18 mouse cellular contexts compared by ENCODE assay signal in the genomic region with DNA sequence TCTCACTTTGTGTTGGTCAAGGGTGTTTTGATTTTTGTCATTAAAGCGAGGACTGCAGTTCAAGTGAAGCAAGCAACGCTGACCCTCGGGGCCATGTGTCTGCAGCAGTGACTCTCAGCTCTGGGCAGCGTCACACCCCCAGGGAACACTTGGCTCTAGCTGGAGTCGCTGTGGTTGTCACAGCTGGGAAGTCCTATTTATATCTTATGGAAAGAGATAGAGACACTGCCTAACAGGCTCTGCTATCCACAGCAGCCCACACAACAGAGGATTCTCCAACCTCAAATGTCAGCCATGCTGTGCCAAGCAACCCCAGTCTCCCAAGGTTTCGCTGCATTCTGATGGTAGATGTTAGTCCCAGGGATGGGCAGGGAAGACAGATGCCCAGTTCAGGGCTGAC.
DNase-seq lines count a peak whose midpoint lies in the region; ATAC-seq and TF ChIP-seq lines count a peak whose summit lies in the region.
"Had no signal": no experiment of that assay in that cellular context is flagged by ENCODE, and none has a peak within 500 bp of the region (broad histone marks: within the 10 kb centered on the region; RNA-seq: fewer than 3 reads in every experiment).

No protein-coding gene starts in this region.

- no peak overlapping the region for H3K4me3 ChIP-seq in gastrocnemius, adult 2 months
- no peak overlapping the region for H3K4me3 ChIP-seq in lung, adult 2 months (replicated peaks; ENCODE audit: extremely low read depth, low read depth, low read length)
- no peak overlapping the region for H3K4me3 ChIP-seq in heart, embryonic 11.5 days (ENCODE audit: low read depth, low read length)
- H3K4me3 ChIP-seq: forebrain, embryonic 15.5 days; hindbrain, embryonic 15.5 days; lung, embryonic 15.5 days; neural tube, embryonic 13.5 days; stomach, embryonic 15.5 days had no signal

- H3K36me3 ChIP-seq in heart, embryonic 11.5 days (ENCODE audit: control insufficient read depth, insufficient read depth, low read length), result no peaks in the 10 kb centered on the region
- H3K36me3 ChIP-seq: forebrain, embryonic 15.5 days; hindbrain, embryonic 15.5 days; lung, embryonic 15.5 days; neural tube, embryonic 13.5 days; stomach, embryonic 15.5 days had no signal

- no peaks in the 10 kb centered on the region for H3K4me1 ChIP-seq in lung, adult 2 months (ENCODE audit: control insufficient read depth, insufficient read depth, low read length)
- H3K4me1 ChIP-seq in heart, embryonic 11.5 days (ENCODE audit: control insufficient read depth, insufficient read depth, low read length), result peaks cover 3% of the 10 kb centered on the region
- H3K4me1 ChIP-seq: forebrain, embryonic 15.5 days; lung, embryonic 15.5 days; stomach, embryonic 15.5 days had no signal

- no peak overlapping the region for H3K27ac ChIP-seq in gastrocnemius, adult 2 months
- H3K27ac ChIP-seq in heart, embryonic 11.5 days (ENCODE audit: low read depth, low read length), result peak overlapping the region; percentile 67
- H3K27ac ChIP-seq: forebrain, embryonic 15.5 days; hindbrain, embryonic 15.5 days; lung, embryonic 15.5 days; neural tube, embryonic 13.5 days; stomach, embryonic 15.5 days had no signal

- intact Hi-C loops in gastrocnemius, adult 2 months (cut with DNase I), result loop anchor here (10.0 kb wide), 1 partner anchor 125 kb away; a partner anchor contains a TSS

- no peak overlapping the region; the same call in 1 of the 2 replicates for H3K4me2 ChIP-seq in heart, embryonic 11.5 days
- H3K4me2 ChIP-seq: forebrain, embryonic 15.5 days; hindbrain, embryonic 15.5 days; lung, embryonic 15.5 days; neural tube, embryonic 13.5 days; stomach, embryonic 15.5 days had no signal

- 73% methylated on average over 6 of the region's 6 CpGs for WGBS in lung, adult 2 months
- 43% methylated on average over 6 of the region's 6 CpGs for WGBS in heart, embryonic 11.5 days (ENCODE audit: insufficient replicate concordance)

- no peak for TF ChIP-seq POLR2A in lung, adult 2 months (IDR thresholded peaks at IDR 0.05; ENCODE audit: borderline replicate concordance, extremely low read depth, low read depth, low read length)

- ATAC-seq in heart, embryonic 11.5 days (replicated peaks; ENCODE audit: insufficient number of reproducible peaks, low FRiP score, low TSS enrichment), result peak; percentile 63; the same call in 1 of the 2 replicates

- DNase-seq in gastrocnemius, adult 2 months, result peak; percentile 56
- no peak for DNase-seq in gastrocnemius, postnatal 4 days (ENCODE audit: low spot score in 2 of 2)
- DNase-seq in lung, postnatal 10 days, result peak; percentile 33
- DNase-seq in lung, adult 2 months, result no peak
- peak; percentile 71 for DNase-seq in heart, postnatal 4 days
- DNase-seq in urinary bladder, adult 18-20 months (ENCODE audit: low spot score in 2 of 2), result no peak
- no peak for DNase-seq in embryo, embryonic 10.5 days (ENCODE audit: low spot score)
- DNase-seq: cerebellum, adult 18-20 months; embryo, embryonic 11 days; kidney, adult 8-10 months; thymus, postnatal 36 days had no signal

- H3K9me3 ChIP-seq in heart, embryonic 11.5 days (replicated peaks; ENCODE audit: control insufficient read depth, low read length), result no peaks in the 10 kb centered on the region
- H3K9me3 ChIP-seq: forebrain, embryonic 15.5 days; hindbrain, embryonic 15.5 days; lung, embryonic 15.5 days; megakaryocyte, embryonic 14.5 days; neural tube, embryonic 13.5 days; stomach, embryonic 15.5 days had no signal

- no peak overlapping the region for H3K9ac ChIP-seq in heart, embryonic 11.5 days (ENCODE audit: low read depth, low read length)
- H3K9ac ChIP-seq: forebrain, embryonic 15.5 days; hindbrain, embryonic 15.5 days; lung, embryonic 15.5 days; neural tube, embryonic 13.5 days; stomach, embryonic 15.5 days had no signal

- no peaks in the 10 kb centered on the region for H3K27me3 ChIP-seq in heart, embryonic 11.5 days (ENCODE audit: control insufficient read depth, insufficient read depth, low read length)
- H3K27me3 ChIP-seq: forebrain, embryonic 15.5 days; hindbrain, embryonic 15.5 days; lung, embryonic 15.5 days; megakaryocyte, embryonic 14.5 days; neural tube, embryonic 13.5 days; stomach, embryonic 15.5 days had no signal

- TF ChIP-seq CTCF in gastrocnemius, adult 2 months (IDR thresholded peaks at IDR 0.05), result no peak
- TF ChIP-seq CTCF in lung, adult 2 months (IDR thresholded peaks at IDR 0.05; ENCODE audit: insufficient read depth, low read length), result no peak

Comparison
In these comparisons a context has a peak if more than half of its experiments do, and no peak if none do; other contexts are left out.
1. DNase-seq: peak in gastrocnemius, adult 2 months (single experiment), lung, postnatal 10 days (single experiment) and heart, postnatal 4 days (single experiment); none in gastrocnemius, postnatal 4 days (0 of 2), lung, adult 2 months (single experiment), urinary bladder, adult 18-20 months (0 of 2) and embryo, embryonic 10.5 days (single experiment).